In the genomic region with DNA sequence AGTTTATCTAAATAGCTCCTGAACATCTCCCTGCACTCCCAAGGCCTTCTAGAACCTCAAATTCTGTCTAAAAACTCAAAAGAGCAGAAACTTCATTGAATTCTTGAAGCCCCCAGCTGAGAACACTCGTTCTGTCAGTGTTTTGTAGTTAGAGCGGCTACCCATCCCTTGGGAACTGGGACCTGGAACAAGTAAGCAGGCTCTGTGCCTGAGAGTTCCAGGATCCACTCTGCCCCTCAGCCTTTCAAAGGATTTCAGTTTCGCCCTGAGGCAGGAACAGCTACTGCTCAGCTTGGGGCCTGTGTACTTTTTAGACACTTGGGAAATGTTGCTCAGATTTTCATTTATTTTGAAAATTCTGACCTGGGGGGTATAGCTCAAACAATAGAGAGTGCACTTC, we compare ENCODE assay signal across 28 mouse cellular contexts. TPM values are rescaled to one million over a fixed set of nuclear protein-coding genes. Genes with fewer than 3 reads are reported as not detected.
DNase-seq lines count a peak whose midpoint lies in the region; ATAC-seq and TF ChIP-seq lines count a peak whose summit lies in the region.
"Had no signal": no experiment of that assay in that cellular context is flagged by ENCODE, and none has a peak within 500 bp of the region (broad histone marks: within the 10 kb centered on the region; RNA-seq: fewer than 3 reads in every experiment).

Gene Gm10842, plus strand, starts transcription at position 301 of the 400 bp plus-strand sequence.

- no peak for TF ChIP-seq CTCF in liver, postnatal 0 days (IDR thresholded peaks at IDR 0.05; ENCODE audit: low read depth)

- no peak within 1 kb of the TSS for H3K4me2 ChIP-seq in liver, embryonic 12.5 days
- H3K4me2 ChIP-seq in liver, embryonic 13.5 days: no peak within 1 kb of the TSS
- H3K4me2 ChIP-seq in liver, embryonic 11.5 days: no peak within 1 kb of the TSS
- H3K4me2 ChIP-seq in liver, embryonic 15.5 days: no peak within 1 kb of the TSS
- H3K4me2 ChIP-seq in liver, postnatal 0 days (ENCODE audit: low read depth, low read length): no peak within 1 kb of the TSS
- no peak within 1 kb of the TSS for H3K4me2 ChIP-seq in liver, embryonic 16.5 days (ENCODE audit: low read depth, low read length)

- intact Hi-C loops in gastrocnemius, postnatal 36 days (cut with DNase I): no loop called here

- peak within 1 kb of the TSS; percentile 77; the same call in 1 of the 2 replicates for H3K27ac ChIP-seq in liver, embryonic 12.5 days
- H3K27ac ChIP-seq in liver, embryonic 13.5 days: 0 out of 2 replicates have a peak within 1 kb of the TSS, but pooled peaks have one; percentile 10
- H3K27ac ChIP-seq in liver, embryonic 11.5 days (ENCODE audit: low read depth, low read length): no peak within 1 kb of the TSS
- H3K27ac ChIP-seq in liver, embryonic 15.5 days (replicated peaks): 0 out of 2 replicates have a peak within 1 kb of the TSS, but pooled peaks have one; percentile 46
- no peak within 1 kb of the TSS for H3K27ac ChIP-seq in liver, postnatal 0 days (ENCODE audit: low read depth)
- peak within 1 kb of the TSS; percentile 35; the same call in 1 of the 2 replicates for H3K27ac ChIP-seq in liver, embryonic 16.5 days (ENCODE audit: low read length)

- H3K36me3 ChIP-seq in liver, embryonic 12.5 days: peaks cover 4% of the 10 kb centered on the region; the same call in 1 of the 2 replicates
- H3K36me3 ChIP-seq in liver, embryonic 13.5 days: peaks cover 7% of the 10 kb centered on the region; the same call in 1 of the 2 replicates
- no peaks in the 10 kb centered on the region for H3K36me3 ChIP-seq in liver, embryonic 11.5 days (ENCODE audit: control insufficient read depth, insufficient read depth, low read length)
- no peaks in the 10 kb centered on the region for H3K36me3 ChIP-seq in liver, embryonic 15.5 days (replicated peaks)
- H3K36me3 ChIP-seq in liver, postnatal 0 days (replicated peaks; ENCODE audit: insufficient read depth, low read length): no peaks in the 10 kb centered on the region
- no peaks in the 10 kb centered on the region for H3K36me3 ChIP-seq in liver, embryonic 16.5 days (ENCODE audit: control insufficient read depth, insufficient read depth)

- H3K9me3 ChIP-seq in liver, embryonic 12.5 days (replicated peaks): no peaks in the 10 kb centered on the region
- H3K9me3 ChIP-seq in liver, embryonic 13.5 days (replicated peaks): no peaks in the 10 kb centered on the region
- no peaks in the 10 kb centered on the region for H3K9me3 ChIP-seq in liver, embryonic 11.5 days (ENCODE audit: control insufficient read depth, low read length)
- H3K9me3 ChIP-seq in liver, embryonic 15.5 days (replicated peaks): no peaks in the 10 kb centered on the region
- H3K9me3 ChIP-seq in liver, postnatal 0 days (ENCODE audit: low read length): no peaks in the 10 kb centered on the region
- H3K9me3 ChIP-seq in liver, embryonic 16.5 days (replicated peaks; ENCODE audit: control insufficient read depth, low read length): no peaks in the 10 kb centered on the region
- H3K9me3 ChIP-seq: G1E had no signal

- WGBS in liver, embryonic 12.5 days (ENCODE audit: insufficient replicate concordance): 82% methylated on average over 3 of the region's 3 CpGs
- 74% methylated on average over 3 of the region's 3 CpGs for WGBS in liver, embryonic 13.5 days (ENCODE audit: insufficient replicate concordance)
- WGBS in liver, embryonic 11.5 days: 74% methylated on average over 3 of the region's 3 CpGs
- WGBS in liver, embryonic 15.5 days (ENCODE audit: insufficient replicate concordance): 73% methylated on average over 3 of the region's 3 CpGs
- 75% methylated on average over 3 of the region's 3 CpGs for WGBS in liver, postnatal 0 days (ENCODE audit: insufficient replicate concordance)
- 77% methylated on average over 3 of the region's 3 CpGs for WGBS in liver, embryonic 16.5 days (ENCODE audit: insufficient replicate concordance)

- H3K4me1 ChIP-seq in liver, embryonic 12.5 days: peaks cover 71% of the 10 kb centered on the region
- peaks cover 65% of the 10 kb centered on the region for H3K4me1 ChIP-seq in liver, embryonic 13.5 days (replicated peaks)
- H3K4me1 ChIP-seq in liver, embryonic 11.5 days (replicated peaks; ENCODE audit: control insufficient read depth, insufficient read depth, low read length): peaks cover 24% of the 10 kb centered on the region
- peaks cover 63% of the 10 kb centered on the region for H3K4me1 ChIP-seq in liver, embryonic 15.5 days (replicated peaks)
- H3K4me1 ChIP-seq in liver, postnatal 0 days (ENCODE audit: insufficient read depth): peaks cover 24% of the 10 kb centered on the region
- H3K4me1 ChIP-seq in liver, embryonic 16.5 days (ENCODE audit: control insufficient read depth, low read depth, low read length): peaks cover 43% of the 10 kb centered on the region

- no peak for DNase-seq in liver
- no peak for DNase-seq in liver, embryonic 13.5 days
- DNase-seq in liver, embryonic 11.5 days (ENCODE audit: low spot score): no peak
- DNase-seq in liver, postnatal 0 days: no peak
- DNase-seq in gastrocnemius, postnatal 36 days: no peak
- DNase-seq: adrenal gland, adult 2 months; adrenal gland, adult 8-10 months; adrenal gland, postnatal 10 days; adrenal gland, postnatal 14 days; adrenal gland, postnatal 25 days; adrenal gland, postnatal 36 days; B cell, adult 2 months; cerebellum, adult 11 months; cerebellum, adult 11-12 months had no signal

- no peak within 1 kb of the TSS for H3K4me3 ChIP-seq in liver, embryonic 12.5 days
- H3K4me3 ChIP-seq in liver, embryonic 13.5 days (replicated peaks): no peak within 1 kb of the TSS
- no peak within 1 kb of the TSS for H3K4me3 ChIP-seq in liver, embryonic 11.5 days (ENCODE audit: low read depth, low read length)
- H3K4me3 ChIP-seq in liver, embryonic 15.5 days (replicated peaks): no peak within 1 kb of the TSS
- no peak within 1 kb of the TSS for H3K4me3 ChIP-seq in liver, postnatal 0 days (ENCODE audit: low read depth, low read length)
- no peak within 1 kb of the TSS for H3K4me3 ChIP-seq in liver, embryonic 16.5 days (ENCODE audit: low read depth, low read length)

- H3K27me3 ChIP-seq in liver, embryonic 12.5 days (replicated peaks): no peaks in the 10 kb centered on the region
- H3K27me3 ChIP-seq in liver, embryonic 13.5 days: no peaks in the 10 kb centered on the region
- H3K27me3 ChIP-seq in liver, embryonic 11.5 days (replicated peaks; ENCODE audit: control insufficient read depth, insufficient read depth, low read length): no peaks in the 10 kb centered on the region
- H3K27me3 ChIP-seq in liver, embryonic 15.5 days: no peaks in the 10 kb centered on the region
- H3K27me3 ChIP-seq in liver, postnatal 0 days (ENCODE audit: insufficient read depth, low read length): no peaks in the 10 kb centered on the region
- H3K27me3 ChIP-seq in liver, embryonic 16.5 days (ENCODE audit: control insufficient read depth, insufficient read depth, low read depth, low read length): no peaks in the 10 kb centered on the region
- H3K27me3 ChIP-seq: CH12.LX, Patski had no signal

- H3K9ac ChIP-seq in liver, embryonic 12.5 days: no peak within 1 kb of the TSS
- H3K9ac ChIP-seq in liver, embryonic 13.5 days: no peak within 1 kb of the TSS
- H3K9ac ChIP-seq in liver, embryonic 11.5 days (ENCODE audit: low read depth, low read length): no peak within 1 kb of the TSS; the same call in 1 of the 2 replicates
- H3K9ac ChIP-seq in liver, embryonic 15.5 days: no peak within 1 kb of the TSS
- no peak within 1 kb of the TSS for H3K9ac ChIP-seq in liver, postnatal 0 days (replicated peaks)
- H3K9ac ChIP-seq in liver, embryonic 16.5 days (ENCODE audit: low read depth, low read length): no peak within 1 kb of the TSS

- ATAC-seq in liver, embryonic 12.5 days: no peak
- no peak for ATAC-seq in liver, embryonic 13.5 days (ENCODE audit: low read depth)
- ATAC-seq in liver, embryonic 11.5 days (replicated peaks; ENCODE audit: low FRiP score): no peak
- no peak for ATAC-seq in liver, embryonic 15.5 days (ENCODE audit: insufficient read depth)
- ATAC-seq in liver, postnatal 0 days: no peak
- no peak for ATAC-seq in liver, embryonic 16.5 days (ENCODE audit: low read depth)
- ATAC-seq: activated CD4-positive, CD25-positive, alpha-beta regulatory T cell, adult 4 months; CD4-positive, CD25-positive, alpha-beta regulatory T cell, adult 4 months; Patski had no signal

- no peak for TF ChIP-seq EP300 in liver, postnatal 0 days (IDR thresholded peaks at IDR 0.05; ENCODE audit: low read depth)

RNA-seq across cellular contexts. Expression of gene Gm10842, which starts in this region (rescaled TPM):
- not detected in 2 replicates for polyA plus RNA-seq in liver, embryonic 12.5 days (2016; fragmentation: Nextera tagmentation; extraction: Ambion mirVana)
- polyA plus RNA-seq in liver, embryonic 13.5 days (2015; fragmentation: Nextera tagmentation; extraction: Ambion mirVana): not detected in 2 replicates
- not detected in 2 replicates for polyA plus RNA-seq in liver, embryonic 11.5 days (2014; fragmentation: Nextera tagmentation; extraction: Ambion mirVana)
- not detected in 2 replicates for polyA plus RNA-seq in liver, embryonic 15.5 days (2015; fragmentation: Nextera tagmentation; extraction: Ambion mirVana)
- not detected in 2 replicates for polyA plus RNA-seq in liver, postnatal 0 days (2015; fragmentation: Nextera tagmentation; extraction: Ambion mirVana)
- not detected in 2 replicates for polyA plus RNA-seq in liver, embryonic 16.5 days (2015; fragmentation: Nextera tagmentation; extraction: Ambion mirVana)
- not detected for total RNA-seq in gastrocnemius, postnatal 36 days (2021)
- total RNA-seq: adrenal gland, adult 18-20 months; adrenal gland, adult 2 months; adrenal gland, adult 8-10 months; adrenal gland, postnatal 10 days; adrenal gland, postnatal 14 days; adrenal gland, postnatal 25 days; adrenal gland, postnatal 36 days; adrenal gland, postnatal 4 days; CH12.LX; ES-E14; G1E; MEL had no signal
- polyA plus RNA-seq: activated CD4-positive, CD25-positive, alpha-beta regulatory T cell, adult 4 months; adrenal gland, adult 2 months; brain, embryonic 14.5 days; C2C12; CD4-positive, CD25-positive, alpha-beta regulatory T cell, adult 4 months; G1E; Patski had no signal

Comparison
In these comparisons a context has a peak if more than half of its experiments do, and no peak if none do; other contexts are left out.
1. H3K27ac ChIP-seq: peak in liver, embryonic 12.5 days (single experiment), liver, embryonic 13.5 days (single experiment), liver, embryonic 15.5 days (single experiment) and liver, embryonic 16.5 days (single experiment); none in liver, embryonic 11.5 days (single experiment) and liver, postnatal 0 days (single experiment).